Mouse (Mus musculus) embryonic fibroblast, embryonic 13.5 days (primary cell): ENCODE measurements at regions not wholly inside any gene's neighbourhood (a gene's known extent, or its start where the extent isn't known, plus 50 kb on each side); places are given as distances from the start of the nearest gene placed in this dataset.

Source experiments
- H3K27ac ChIP-seq: 2 replicates; pipeline ENCODE4 v1.5.1; 2012; ENCODE audit warnings: low read length, control low read depth, inconsistent platforms; ENCODE audit not compliant: insufficient read depth
- H3K4me1 ChIP-seq: 2 replicates; pipeline ENCODE4 v1.6.1; 2011; ENCODE audit warnings: low read length; ENCODE audit not compliant: control insufficient read depth, insufficient read depth
- H3K4me3 ChIP-seq: 2 replicates; pipeline ENCODE4 v1.5.1; 2011; ENCODE audit warnings: mild to moderate bottlenecking, control low read depth, low read length; ENCODE audit not compliant: insufficient read depth
- CTCF ChIP-seq: IDR thresholded peaks from 2 replicates; pipeline ENCODE4 v1.5.1; 2011; ENCODE audit warnings: mild to moderate bottlenecking, control low read depth, low read length, moderate library complexity, borderline replicate concordance; ENCODE audit not compliant: insufficient read depth
- POLR2A ChIP-seq: IDR thresholded peaks from 2 replicates; pipeline ENCODE4 v1.6.1; 2011; ENCODE audit warnings: low read depth, mild to moderate bottlenecking, control low read depth, low read length, moderate library complexity

GRCm38 (mm10) chr17:51370990-51371389, 191.8 kb upstream of the Tbc1d5 start:
- Histone ChIP-seq H3K27ac (no peak overlapping the region), H3K4me3 (no peak overlapping the region), H3K4me1 (no peaks in the 10 kb centered on the region)
- TF ChIP-seq CTCF (no peak), POLR2A (no peak)

- Histone ChIP-seq H3K27ac (no peak overlapping the region), H3K4me1 (no peaks in the 10 kb centered on the region), H3K4me3 (no peak overlapping the region)
- no peak for TF ChIP-seq POLR2A
- TF ChIP-seq CTCF: no peak
Observed at GRCm38 (mm10) chr17:51370085-51370484, 190.9 kb upstream of the Tbc1d5 start.

- TF ChIP-seq POLR2A (no peak), CTCF (no peak)
- H3K4me1 ChIP-seq: no peaks in the 10 kb centered on the region
- H3K27ac ChIP-seq: no peak overlapping the region
- H3K4me3 ChIP-seq: no peak overlapping the region
Observed at GRCm38 (mm10) chr17:51362801-51363200, 183.6 kb upstream of the Tbc1d5 start.

- Histone ChIP-seq H3K27ac (no peak overlapping the region), H3K4me3 (no peak overlapping the region), H3K4me1 (no peaks in the 10 kb centered on the region)
- TF ChIP-seq CTCF (no peak), POLR2A (no peak)
Observed at GRCm38 (mm10) chr17:51362271-51362670, 183.1 kb upstream of the Tbc1d5 start.

GRCm38 (mm10) chr17:51358362-51358739, 179.2 kb upstream of the Tbc1d5 start:
- no peak for TF ChIP-seq POLR2A
- no peak overlapping the region for H3K27ac ChIP-seq
- no peaks in the 10 kb centered on the region for H3K4me1 ChIP-seq
- H3K4me3 ChIP-seq: no peak overlapping the region

- Histone ChIP-seq H3K4me1 (no peaks in the 10 kb centered on the region), H3K4me3 (no peak overlapping the region), H3K27ac (no peak overlapping the region)
- TF ChIP-seq POLR2A (no peak), CTCF (no peak)
Observed at GRCm38 (mm10) chr17:51357690-51358361, 178.7 kb upstream of the Tbc1d5 start.

GRCm38 (mm10) chr17:51356447-51356846, 177.3 kb upstream of the Tbc1d5 start:
- H3K4me3 ChIP-seq: no peak overlapping the region
- H3K27ac ChIP-seq: no peak overlapping the region
- H3K4me1 ChIP-seq: no peaks in the 10 kb centered on the region
- no peak for TF ChIP-seq CTCF

- no peak for TF ChIP-seq POLR2A
- Histone ChIP-seq H3K27ac (no peak overlapping the region), H3K4me3 (no peak overlapping the region), H3K4me1 (no peaks in the 10 kb centered on the region)
Observed at GRCm38 (mm10) chr17:51321868-51322267, 142.7 kb upstream of the Tbc1d5 start.

- Histone ChIP-seq H3K4me1 (no peaks in the 10 kb centered on the region), H3K4me3 (no peak overlapping the region), H3K27ac (no peak overlapping the region)
- TF ChIP-seq POLR2A (no peak), CTCF (no peak)
Observed at GRCm38 (mm10) chr17:51321025-51321424, 141.9 kb upstream of the Tbc1d5 start.

- no peak overlapping the region for H3K27ac ChIP-seq
- no peak overlapping the region for H3K4me3 ChIP-seq
- TF ChIP-seq CTCF (no peak), POLR2A (no peak)
- H3K4me1 ChIP-seq: no peaks in the 10 kb centered on the region
Observed at GRCm38 (mm10) chr17:51304964-51305363, 125.8 kb upstream of the Tbc1d5 start.

GRCm38 (mm10) chr17:51290741-51291140, 111.6 kb upstream of the Tbc1d5 start:
- H3K27ac ChIP-seq: no peak overlapping the region
- H3K4me1 ChIP-seq: no peaks in the 10 kb centered on the region
- H3K4me3 ChIP-seq: no peak overlapping the region
- TF ChIP-seq POLR2A: no peak
- TF ChIP-seq CTCF: no peak
